Mouse (Mus musculus) liver, postnatal 0 days (tissue): ENCODE data around the gene Flvcr2.

ENCODE experiments used
- CTCF ChIP-seq: sonication (generic); IDR thresholded peaks from 2 replicates; pipeline ENCODE4 v1.5.1; 2016; ENCODE audit warnings: antibody characterized with exemption, low read depth
- EP300 ChIP-seq: IDR thresholded peaks from 2 replicates; pipeline ENCODE4 v1.6.1; 2016; ENCODE audit warnings: antibody characterized with exemption, low read depth, mild to moderate bottlenecking

DNA sequence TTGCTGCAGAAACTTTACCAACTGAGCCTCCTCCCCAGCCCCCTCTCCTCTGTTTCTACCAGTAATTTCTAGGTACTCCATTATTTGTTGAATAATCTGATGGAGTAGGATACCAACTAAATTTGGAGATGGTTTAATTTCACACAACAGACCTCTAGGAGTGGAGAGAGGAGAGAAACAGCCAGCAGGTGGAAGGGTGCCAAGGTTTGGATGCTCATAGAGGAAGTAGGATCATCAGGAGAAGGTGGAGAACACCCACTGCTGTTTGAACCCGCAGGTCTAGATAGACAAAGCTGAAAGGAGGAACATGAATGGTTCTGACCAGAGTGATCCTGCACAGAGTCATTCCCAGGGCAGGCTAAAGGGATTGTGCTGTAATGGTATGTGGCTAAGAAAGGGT is 49.2 kb downstream of the Flvcr2 start:
- TF ChIP-seq CTCF (no peak), EP300 (no peak)
